Mouse (Mus musculus) brain, embryonic 14.5 days (tissue): ENCODE measurements at regions not wholly inside any gene's neighbourhood (a gene's known extent, or its start where the extent isn't known, plus 50 kb on each side); places are given as distances from the start of the nearest gene placed in this dataset.
A peak's percentile ranks its signal among the peaks of the same experiment; 100 is the strongest.

Source experiments
- DNase-seq: peaks from one replicate; pipeline ENCODE4 v3.0.0-alpha.2; 2011; ENCODE audit warnings: low read depth
- CTCF ChIP-seq: fragments of 200-500 bp; IDR thresholded peaks from 2 replicates; pipeline ENCODE4 v1.5.1; 2012; ENCODE audit warnings: inconsistent platforms, mild to moderate bottlenecking, moderate library complexity, borderline replicate concordance; ENCODE audit not compliant: insufficient read depth, insufficient read length; ENCODE audit errors: extremely low read depth
- POLR2A ChIP-seq: fragments of 200-500 bp; IDR thresholded peaks from 2 replicates; pipeline ENCODE4 v1.6.1; 2012; ENCODE audit warnings: mild to moderate bottlenecking, inconsistent platforms, borderline replicate concordance; ENCODE audit not compliant: poor library complexity, insufficient read depth, insufficient read length, severe bottlenecking; ENCODE audit errors: extremely low read depth

DNA sequence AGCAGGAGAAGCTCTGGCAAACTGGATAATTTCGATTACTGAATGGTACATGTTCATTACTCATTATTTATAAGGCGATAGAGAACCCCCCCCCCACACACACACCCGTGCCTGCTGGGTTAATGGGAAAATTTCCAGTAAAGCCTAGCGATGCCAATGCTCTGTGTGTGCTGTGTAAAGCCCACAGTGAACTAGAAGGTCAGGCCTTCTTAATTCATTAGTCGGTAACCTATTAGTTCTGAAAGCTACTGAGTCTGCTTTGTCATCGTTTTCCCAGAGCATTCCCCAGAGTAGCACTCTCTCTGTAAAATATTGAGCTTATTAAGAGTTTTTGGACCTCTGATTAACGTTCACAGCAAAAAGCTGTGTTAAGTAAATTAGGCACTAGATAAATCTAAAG lies 65.7 kb upstream of the Zfp366 start:
- DNase-seq: peak; percentile 62
- TF ChIP-seq POLR2A (no peak), CTCF (no peak)

DNA sequence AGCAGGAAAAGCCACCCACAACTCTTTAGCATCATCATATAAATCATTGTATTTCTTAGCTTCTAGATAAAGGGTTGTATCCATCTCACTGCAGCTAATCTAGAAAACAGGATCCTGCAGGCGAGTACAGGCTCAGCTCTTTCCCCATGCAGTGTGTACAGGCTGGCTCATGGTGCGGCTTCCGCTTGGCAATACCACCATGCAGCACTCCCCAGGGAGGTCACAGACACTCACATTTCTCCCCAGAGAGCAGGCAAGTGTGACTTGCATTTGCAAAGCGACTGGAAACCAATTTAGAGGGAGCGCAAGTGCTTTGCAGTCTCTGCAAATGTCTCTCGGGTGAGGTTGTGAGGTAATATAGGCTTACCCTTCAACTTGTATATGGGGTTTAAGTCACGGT lies 69.1 kb upstream of the Zfp366 start:
- DNase-seq: no peak

GRCm38 (mm10) chr13:99114565-99114964 lies 70.1 kb upstream of the Zfp366 start:
- TF ChIP-seq CTCF: no peak
- TF ChIP-seq POLR2A: no peak
- DNase-seq: no peak

More for the DNA sequence above, 69.1 kb upstream of the Zfp366 start:
- TF ChIP-seq POLR2A: no peak
- no peak for TF ChIP-seq CTCF

- no peak for DNase-seq
These were observed 72.8 kb upstream of the Zfp366 start for GRCm38 (mm10) chr13:99111736-99112386.

GRCm38 (mm10) chr13:99107983-99108382 lies 76.6 kb upstream of the Zfp366 start:
- TF ChIP-seq CTCF (no peak), POLR2A (no peak)
- no peak for DNase-seq

More at GRCm38 (mm10) chr13:99111736-99112386, 72.8 kb upstream of the Zfp366 start:
- no peak for TF ChIP-seq CTCF
- TF ChIP-seq POLR2A: no peak

DNA sequence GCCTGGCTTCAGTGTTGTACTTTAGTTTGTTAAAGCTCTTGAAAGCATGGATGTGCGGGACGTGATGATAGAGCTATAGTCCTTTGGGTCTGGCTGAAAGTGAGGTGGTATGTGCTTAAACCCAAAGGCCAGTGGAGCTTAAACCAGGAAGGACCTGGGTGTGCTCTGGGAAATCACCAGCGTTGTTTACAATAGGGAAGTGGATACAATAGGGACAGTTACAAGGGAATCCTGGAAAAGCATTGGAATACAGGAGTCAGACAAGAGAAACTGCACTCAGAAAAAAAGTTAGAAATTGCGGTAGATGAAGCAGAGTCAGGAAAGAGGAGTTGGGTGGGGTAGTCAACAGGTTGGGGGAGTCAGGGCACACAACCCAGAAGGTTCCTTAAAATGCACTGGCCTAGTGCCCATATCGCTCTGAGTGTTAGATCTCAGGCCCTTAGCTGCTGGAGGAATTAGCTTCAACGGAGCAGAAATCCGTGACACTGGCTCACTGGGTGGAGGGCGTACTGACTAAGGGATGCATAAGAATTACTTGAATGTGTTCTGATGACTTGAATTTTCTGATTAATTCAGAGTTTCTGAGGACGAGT lies 82.4 kb upstream of the Zfp366 start:
- DNase-seq: no peak
- TF ChIP-seq POLR2A (no peak), CTCF (no peak)

GRCm38 (mm10) chr13:99100430-99101409 lies 83.9 kb upstream of the Zfp366 start:
- no peak for TF ChIP-seq POLR2A
- no peak for TF ChIP-seq CTCF
- DNase-seq: peak; percentile 90

DNA sequence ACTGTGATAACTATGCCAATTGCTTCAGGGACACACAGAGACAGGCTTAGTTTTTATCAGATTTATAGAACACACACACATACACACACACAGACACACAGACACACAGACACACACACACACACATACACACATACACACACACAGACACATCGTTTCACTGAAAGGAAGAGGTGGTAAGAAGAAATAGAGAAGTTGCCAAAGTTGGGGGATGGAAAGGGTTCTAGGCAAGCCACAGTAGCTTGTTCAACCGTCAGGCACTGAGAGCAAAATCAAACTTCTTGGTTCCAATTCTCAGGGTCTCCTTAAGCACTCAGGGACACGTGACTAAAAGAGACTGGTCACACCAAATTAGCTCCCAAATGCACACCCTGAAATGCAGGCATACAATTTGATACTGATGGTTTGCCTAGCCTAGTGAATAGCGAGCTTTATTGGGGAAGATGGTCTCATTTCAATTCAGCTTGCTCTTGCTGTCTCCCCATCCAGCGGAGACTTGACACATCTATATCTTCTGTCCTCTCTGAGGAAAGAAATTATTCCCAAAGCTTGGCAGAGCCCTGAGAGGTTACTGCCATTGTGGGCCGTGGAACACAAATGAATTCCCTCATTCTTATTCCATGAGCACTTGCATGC lies 84.7 kb upstream of the Zfp366 start:
- TF ChIP-seq POLR2A (no peak), CTCF (no peak)
- peak; percentile 70 for DNase-seq

DNA sequence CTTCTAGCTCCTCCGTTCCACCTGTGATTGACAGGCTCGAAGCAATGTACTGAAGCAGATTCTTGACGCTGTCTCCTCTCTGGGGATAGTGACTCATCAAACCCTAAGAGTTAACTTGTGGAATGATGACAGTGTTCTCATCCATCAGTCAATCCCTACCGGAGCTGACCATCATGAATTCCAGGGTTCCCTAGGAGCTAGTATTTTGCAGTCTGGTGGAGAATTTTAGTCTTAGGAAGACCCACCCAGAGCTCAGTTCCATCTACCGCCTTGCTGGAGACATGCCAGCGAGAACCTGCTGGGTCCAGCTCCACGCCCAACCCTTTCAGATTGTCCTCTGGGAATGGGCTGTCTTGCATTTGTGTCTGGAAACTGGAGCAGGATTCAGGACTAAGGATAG lies 85.4 kb upstream of the Zfp366 start:
- TF ChIP-seq POLR2A (no peak), CTCF (no peak)
- no peak for DNase-seq

DNA sequence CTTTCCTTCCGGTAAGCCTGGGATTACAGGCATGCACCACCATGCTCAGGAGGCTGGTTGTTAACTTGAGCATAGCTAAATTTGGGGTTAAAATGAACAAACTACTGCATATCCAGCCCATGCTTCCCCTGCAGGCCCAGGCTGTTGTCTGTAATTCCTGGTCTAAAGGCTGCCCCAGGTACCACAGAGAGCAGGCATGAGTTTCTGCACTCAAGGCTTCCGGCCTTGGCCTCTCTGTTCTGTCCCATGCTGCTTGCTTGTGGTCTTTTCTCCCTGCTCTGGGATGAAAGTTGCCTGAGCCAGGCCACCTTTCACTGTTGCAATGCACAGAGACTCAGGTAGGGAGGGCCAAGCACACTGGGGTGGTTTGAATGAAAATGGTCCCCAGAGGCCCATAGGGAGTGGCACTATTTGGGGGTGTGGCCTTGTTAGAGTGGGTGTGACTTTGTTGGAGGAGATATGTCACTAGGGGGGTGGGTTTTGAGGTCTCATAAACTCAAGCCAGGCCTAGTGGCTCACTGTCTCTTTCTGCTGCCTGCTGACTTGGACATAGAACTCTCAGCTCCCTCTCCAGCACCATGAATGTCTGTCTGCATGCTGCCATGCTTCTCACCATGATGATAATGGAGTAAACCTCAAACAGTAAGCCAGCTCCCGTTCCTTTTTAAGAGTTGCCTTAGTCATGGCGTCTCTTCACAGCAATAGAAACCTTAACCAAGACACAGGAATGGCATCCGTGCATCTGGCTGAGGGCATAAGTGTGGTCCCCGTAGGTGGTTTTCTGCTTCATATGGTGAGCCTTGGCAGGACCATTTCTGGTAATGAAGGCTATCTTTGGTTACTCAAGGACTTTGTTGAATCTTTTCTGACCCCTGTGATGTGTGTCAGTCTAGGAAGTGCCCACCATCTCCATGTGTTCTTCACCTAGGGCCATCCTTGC lies 86.7 kb upstream of the Zfp366 start:
- TF ChIP-seq CTCF (no peak), POLR2A (no peak)
- no peak for DNase-seq
